Mouse (Mus musculus): ENCODE results near the gene Zfp597. TPM values are rescaled to one million over a fixed set of nuclear protein-coding genes. Genes with fewer than 3 reads are reported as not detected.

Gene Zfp597
- polyA plus RNA-seq, 1 experiment from 2014 or later = 3.6 TPM

DNA sequence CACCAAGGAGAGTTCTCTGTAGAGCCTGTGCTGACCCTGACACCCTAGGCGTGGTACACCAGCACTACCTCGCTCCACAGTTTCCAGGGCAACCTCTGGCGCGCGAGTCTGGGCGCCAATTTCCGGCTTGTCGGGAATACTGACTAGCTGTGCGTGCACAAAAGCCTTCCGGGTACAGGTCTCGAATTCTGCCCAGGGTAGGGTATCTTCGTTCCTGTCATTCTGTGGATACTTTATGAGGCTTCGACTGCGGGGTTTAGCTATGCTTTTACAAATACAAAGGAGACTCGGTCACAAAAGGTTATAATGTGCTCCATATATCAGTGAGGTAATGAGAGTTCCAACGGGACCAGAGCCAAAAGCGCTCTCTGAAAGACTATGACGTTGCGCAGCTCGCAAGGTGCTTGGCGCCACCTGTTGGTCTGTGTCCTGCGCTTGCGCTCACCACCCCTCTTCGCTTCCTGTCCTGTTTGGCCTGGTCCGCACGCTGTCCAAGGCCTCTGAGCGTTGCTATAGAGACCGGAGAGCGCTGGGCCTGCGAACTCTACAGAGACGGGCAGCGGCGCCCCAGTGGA lies 24.3 kb upstream of the Zfp597 start, which contains the start of the genes 1700037C18Rik and Cluap1:
Gene 1700037C18Rik, minus strand, starts transcription at position 153 of the 575 bp plus-strand sequence.
Gene Cluap1, plus strand, starts transcription at position 265 of the 575 bp plus-strand sequence.
- Histone ChIP-seq H3K4me2 (ENCODE audit: low read depth, low read length) (peak within 1 kb of the TSS; percentile 83), H3K36me3 (ENCODE audit: control insufficient read depth, insufficient read depth, low read length) (peaks cover 3% of the 10 kb centered on the region), H3K9me3 (ENCODE audit: control insufficient read depth, low read length) (no peaks in the 10 kb centered on the region), H3K9ac (ENCODE audit: low read depth, low read length) (peak within 1 kb of the TSS; percentile 80), H3K27me3 (replicated peaks; ENCODE audit: control insufficient read depth, insufficient read depth, low read length) (no peaks in the 10 kb centered on the region), H3K4me1 (ENCODE audit: control insufficient read depth, insufficient read depth, low read length) (peaks cover 4% of the 10 kb centered on the region; the same call in 1 of the 2 replicates), H3K4me3 (ENCODE audit: low read length) (peak within 1 kb of the TSS; percentile 61), H3K27ac (ENCODE audit: low read length) (peak within 1 kb of the TSS; percentile 79)
- WGBS = under 1% methylated on average over 33 of the region's 33 CpGs
- peak; percentile 99 for ATAC-seq

DNA sequence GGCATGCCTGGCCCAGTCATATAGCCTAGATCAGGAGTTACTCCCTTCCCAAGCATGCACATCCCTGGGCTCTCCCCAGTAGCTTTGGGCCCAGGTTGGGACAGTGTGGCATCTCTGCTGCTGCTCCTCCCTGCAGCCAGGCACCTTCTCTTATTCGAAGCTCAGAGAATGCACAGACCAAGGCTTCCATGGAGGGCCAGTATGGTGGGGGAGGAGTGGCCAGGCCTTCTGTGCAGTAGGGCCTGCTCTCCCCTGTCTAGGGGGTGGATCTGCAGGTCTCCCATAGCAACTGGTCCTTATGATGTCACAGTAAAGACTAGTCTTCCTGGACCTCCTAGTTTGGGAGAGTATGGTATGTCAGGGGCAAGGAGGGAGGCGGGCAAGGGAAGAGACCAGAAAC lies 23.1 kb upstream of the Zfp597 start:
- no peak for ATAC-seq
- Histone ChIP-seq H3K9me3 (ENCODE audit: control insufficient read depth, low read length) (no peaks in the 10 kb centered on the region), H3K27me3 (replicated peaks; ENCODE audit: control insufficient read depth, insufficient read depth, low read length) (no peaks in the 10 kb centered on the region), H3K9ac (ENCODE audit: low read depth, low read length) (no peak overlapping the region), H3K4me1 (ENCODE audit: control insufficient read depth, insufficient read depth, low read length) (peaks cover 4% of the 10 kb centered on the region; the same call in 1 of the 2 replicates), H3K4me3 (ENCODE audit: low read length) (no peak overlapping the region), H3K36me3 (ENCODE audit: control insufficient read depth, insufficient read depth, low read length) (peaks cover 6% of the 10 kb centered on the region), H3K27ac (ENCODE audit: low read length) (no peak overlapping the region), H3K4me2 (ENCODE audit: low read depth, low read length) (no peak overlapping the region)
- WGBS = 73% methylated on average over 2 of the region's 2 CpGs

DNA sequence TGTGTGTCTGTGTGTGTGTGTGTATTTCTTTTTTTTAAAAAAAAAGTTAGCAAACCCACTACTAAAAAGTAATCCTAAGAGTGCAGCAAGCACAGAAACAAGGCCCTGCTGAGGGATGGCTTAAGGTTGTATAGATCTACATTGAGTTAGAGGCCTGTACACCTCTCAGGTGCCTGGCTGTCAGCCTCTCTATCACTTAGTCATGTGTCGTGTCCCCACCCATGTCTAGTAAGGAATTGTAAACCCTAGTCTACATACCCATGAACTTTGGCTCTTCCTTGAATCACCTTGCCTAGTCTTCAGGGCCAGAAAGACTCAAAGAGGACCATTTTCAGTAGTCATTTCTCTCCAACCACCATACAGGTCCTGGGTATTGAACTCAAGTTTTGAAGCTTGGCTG lies 12.2 kb upstream of the Zfp597 start:
- no peak overlapping the region for H3K4me2 ChIP-seq (ENCODE audit: low read depth, low read length)
- H3K27ac ChIP-seq (ENCODE audit: low read length) = peak overlapping the region; percentile 64
- H3K4me1 ChIP-seq (ENCODE audit: control insufficient read depth, insufficient read depth, low read length) = peaks cover 4% of the 10 kb centered on the region; the same call in 1 of the 2 replicates
- no peaks in the 10 kb centered on the region for H3K27me3 ChIP-seq (replicated peaks; ENCODE audit: control insufficient read depth, insufficient read depth, low read length)
- WGBS = 70% methylated on average over 1 of the region's 1 CpGs
- H3K9ac ChIP-seq (ENCODE audit: low read depth, low read length) = no peak overlapping the region
- H3K4me3 ChIP-seq (ENCODE audit: low read length) = no peak overlapping the region
- peak; percentile 79 for ATAC-seq
- H3K36me3 ChIP-seq (ENCODE audit: control insufficient read depth, insufficient read depth, low read length) = no peaks in the 10 kb centered on the region
- H3K9me3 ChIP-seq (ENCODE audit: control insufficient read depth, low read length) = no peaks in the 10 kb centered on the region

DNA sequence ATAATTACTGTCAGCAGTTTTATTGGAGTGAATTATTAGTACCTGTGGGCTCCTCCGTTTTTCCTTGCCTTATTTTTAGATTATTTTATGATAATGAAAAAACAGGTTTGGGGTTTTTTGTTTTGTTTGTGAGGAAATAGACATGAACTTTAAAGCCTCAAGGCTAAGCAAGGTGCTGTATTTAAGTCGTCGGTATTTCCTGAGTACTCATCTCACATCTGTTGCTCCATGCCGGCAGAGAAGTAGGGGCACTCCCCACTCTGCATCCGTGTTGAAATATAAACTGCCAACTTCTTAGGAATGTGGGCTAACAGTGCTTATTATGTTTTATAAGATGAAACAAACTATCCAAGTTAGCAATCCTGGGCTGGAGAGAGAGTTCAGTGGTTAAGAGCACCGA lies 11.7 kb upstream of the Zfp597 start:
- Histone ChIP-seq H3K4me1 (ENCODE audit: control insufficient read depth, insufficient read depth, low read length) (peaks cover 4% of the 10 kb centered on the region; the same call in 1 of the 2 replicates), H3K9ac (ENCODE audit: low read depth, low read length) (no peak overlapping the region), H3K4me2 (ENCODE audit: low read depth, low read length) (no peak overlapping the region), H3K27me3 (replicated peaks; ENCODE audit: control insufficient read depth, insufficient read depth, low read length) (no peaks in the 10 kb centered on the region), H3K36me3 (ENCODE audit: control insufficient read depth, insufficient read depth, low read length) (no peaks in the 10 kb centered on the region), H3K9me3 (ENCODE audit: control insufficient read depth, low read length) (no peaks in the 10 kb centered on the region), H3K27ac (ENCODE audit: low read length) (peak overlapping the region; percentile 64), H3K4me3 (ENCODE audit: low read length) (no peak overlapping the region)
- WGBS = 80% methylated on average over 6 of the region's 6 CpGs
- no peak for ATAC-seq

DNA sequence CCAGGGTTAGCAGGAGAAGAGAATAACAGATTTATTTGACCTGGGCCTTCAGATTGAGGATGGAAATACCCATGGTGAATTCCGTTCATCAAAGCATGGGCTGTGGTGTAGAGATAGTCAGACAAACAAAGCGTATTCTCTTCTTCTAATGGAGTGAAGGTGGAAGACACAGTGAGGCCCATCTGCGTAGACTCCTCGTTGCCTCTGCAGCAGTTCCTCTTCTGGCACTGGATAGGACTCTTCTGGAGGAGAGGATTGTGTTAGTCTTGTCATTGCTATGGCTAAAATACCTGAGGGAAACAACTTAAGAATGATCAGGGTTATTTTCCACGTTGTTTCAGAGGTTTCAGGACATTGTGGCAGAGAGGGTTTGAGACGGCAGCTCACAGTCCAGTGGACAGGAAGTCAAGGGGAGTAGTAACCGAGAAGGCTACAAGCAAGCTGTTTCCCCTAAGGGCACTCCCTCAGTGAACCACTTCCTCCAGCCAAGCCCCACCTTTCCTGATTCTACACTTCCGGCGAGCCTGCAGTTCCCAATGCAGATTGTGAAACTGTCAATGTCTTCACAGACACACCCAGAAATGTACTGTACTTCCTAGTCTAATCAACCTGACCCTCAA lies 10.9 kb upstream of the Zfp597 start:
- 71% methylated on average over 9 of the region's 9 CpGs for WGBS
- Histone ChIP-seq H3K27ac (ENCODE audit: low read length) (peak overlapping the region; percentile 82), H3K4me2 (ENCODE audit: low read depth, low read length) (peak overlapping the region; percentile 37), H3K36me3 (ENCODE audit: control insufficient read depth, insufficient read depth, low read length) (no peaks in the 10 kb centered on the region), H3K9me3 (ENCODE audit: control insufficient read depth, low read length) (no peaks in the 10 kb centered on the region), H3K9ac (ENCODE audit: low read depth, low read length) (no peak overlapping the region; the same call in 1 of the 2 replicates), H3K27me3 (replicated peaks; ENCODE audit: control insufficient read depth, insufficient read depth, low read length) (no peaks in the 10 kb centered on the region), H3K4me3 (ENCODE audit: low read length) (peak overlapping the region; percentile 7; the same call in 1 of the 2 replicates), H3K4me1 (ENCODE audit: control insufficient read depth, insufficient read depth, low read length) (peaks cover 4% of the 10 kb centered on the region; the same call in 1 of the 2 replicates)
- peak; percentile 89 for ATAC-seq

DNA sequence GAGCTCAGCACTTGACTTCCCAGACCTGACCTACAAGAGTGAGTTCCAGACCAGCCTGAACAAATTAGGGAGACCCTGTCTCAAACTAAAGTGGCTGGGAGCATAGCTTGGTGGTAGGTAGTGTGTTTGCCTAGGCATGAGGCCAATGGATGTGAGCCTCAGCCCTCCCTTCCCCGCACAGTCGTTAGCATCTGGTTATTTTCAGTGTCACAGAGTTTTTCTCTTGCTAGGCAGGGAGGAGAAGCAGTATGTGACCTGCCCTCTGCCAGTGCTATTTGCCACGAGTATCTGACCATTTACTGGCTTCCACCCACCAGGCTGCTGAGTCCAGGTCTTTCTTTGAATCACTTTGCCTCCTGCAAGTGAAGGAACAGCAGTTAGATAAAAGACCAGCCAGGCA lies 9.4 kb upstream of the Zfp597 start:
- H3K9me3 ChIP-seq (ENCODE audit: control insufficient read depth, low read length) = no peaks in the 10 kb centered on the region
- H3K4me1 ChIP-seq (ENCODE audit: control insufficient read depth, insufficient read depth, low read length) = peaks cover 4% of the 10 kb centered on the region; the same call in 1 of the 2 replicates
- no peak overlapping the region for H3K9ac ChIP-seq (ENCODE audit: low read depth, low read length)
- no peaks in the 10 kb centered on the region for H3K36me3 ChIP-seq (ENCODE audit: control insufficient read depth, insufficient read depth, low read length)
- 55% methylated on average over 3 of the region's 3 CpGs for WGBS
- no peak overlapping the region for H3K4me3 ChIP-seq (ENCODE audit: low read length)
- H3K27me3 ChIP-seq (replicated peaks; ENCODE audit: control insufficient read depth, insufficient read depth, low read length) = no peaks in the 10 kb centered on the region
- no peak overlapping the region for H3K4me2 ChIP-seq (ENCODE audit: low read depth, low read length)
- no peak overlapping the region for H3K27ac ChIP-seq (ENCODE audit: low read length)
- ATAC-seq = no peak

DNA sequence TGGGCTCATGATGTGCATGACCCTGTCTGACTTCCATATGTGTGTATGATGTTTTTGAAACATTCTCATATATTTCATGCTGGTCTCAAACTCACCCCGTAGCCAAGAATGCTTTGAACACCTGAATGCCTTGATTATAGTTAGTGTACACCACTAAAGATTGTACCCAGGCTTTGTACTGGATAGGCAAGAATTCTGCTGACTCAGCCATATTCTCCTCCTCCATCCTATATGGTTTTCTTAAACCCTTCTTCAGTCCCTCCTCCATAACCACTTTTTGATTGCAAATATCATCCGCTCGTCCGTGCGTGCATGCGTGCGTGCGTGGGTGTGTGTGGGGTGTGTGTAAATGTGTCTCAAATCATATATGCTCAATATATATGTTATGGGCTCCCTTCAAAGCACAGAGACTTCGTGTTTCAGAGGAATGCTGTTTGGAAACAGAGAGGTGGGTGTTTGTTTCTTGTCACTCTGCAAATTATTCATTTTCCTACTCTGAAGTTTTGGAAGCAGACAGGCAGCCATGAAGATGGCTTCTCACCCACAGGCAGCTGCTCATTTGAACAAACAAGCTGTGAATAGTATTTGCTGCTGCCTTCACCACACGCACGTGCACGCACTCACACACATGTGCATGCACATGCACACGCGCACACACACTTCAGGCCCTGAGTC lies 7.4 kb upstream of the Zfp597 start:
- H3K9ac ChIP-seq (ENCODE audit: low read depth, low read length) = no peak overlapping the region
- WGBS = 93% methylated on average over 14 of the region's 14 CpGs
- H3K4me1 ChIP-seq (ENCODE audit: control insufficient read depth, insufficient read depth, low read length) = peaks cover 4% of the 10 kb centered on the region; the same call in 1 of the 2 replicates
- H3K4me3 ChIP-seq (ENCODE audit: low read length) = no peak overlapping the region
- H3K27ac ChIP-seq (ENCODE audit: low read length) = no peak overlapping the region
- no peaks in the 10 kb centered on the region for H3K36me3 ChIP-seq (ENCODE audit: control insufficient read depth, insufficient read depth, low read length)
- no peaks in the 10 kb centered on the region for H3K9me3 ChIP-seq (ENCODE audit: control insufficient read depth, low read length)
- no peak overlapping the region for H3K4me2 ChIP-seq (ENCODE audit: low read depth, low read length)
- H3K27me3 ChIP-seq (replicated peaks; ENCODE audit: control insufficient read depth, insufficient read depth, low read length) = no peaks in the 10 kb centered on the region
- no peak for ATAC-seq

DNA sequence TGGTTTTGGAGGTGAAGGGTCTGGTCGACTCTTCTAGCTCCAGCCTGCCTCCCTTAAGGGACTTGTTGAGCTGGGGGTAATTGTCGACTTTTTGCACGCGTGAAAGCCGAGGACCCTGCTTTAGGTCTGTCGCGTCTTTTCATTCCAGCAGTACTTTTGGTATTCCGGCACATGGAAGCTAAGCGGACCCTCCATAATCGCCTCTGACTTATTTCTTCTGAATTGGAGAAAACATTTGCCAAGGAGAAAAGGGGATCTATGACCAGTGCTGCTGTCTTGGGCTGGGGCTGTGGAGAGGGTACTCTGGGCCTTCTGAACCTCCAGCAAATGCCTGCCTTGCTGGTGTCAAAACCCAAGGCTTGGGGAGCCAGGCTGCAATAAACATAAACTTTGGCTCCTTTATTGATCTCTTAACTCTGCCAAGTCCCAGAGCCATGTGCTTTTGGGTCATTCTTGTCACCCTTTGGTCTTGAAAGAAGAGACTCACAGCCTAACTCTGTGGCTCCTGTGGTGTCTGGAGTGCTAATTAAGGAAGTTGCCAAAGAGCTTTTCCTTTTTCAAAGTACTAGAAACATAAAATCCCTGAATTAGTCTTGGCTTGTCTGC lies 807 bp upstream of the Zfp597 start:
- no peaks in the 10 kb centered on the region for H3K27me3 ChIP-seq (replicated peaks; ENCODE audit: control insufficient read depth, insufficient read depth, low read length)
- peak overlapping the region; percentile 73 for H3K27ac ChIP-seq (ENCODE audit: low read length)
- H3K9me3 ChIP-seq (ENCODE audit: control insufficient read depth, low read length) = no peaks in the 10 kb centered on the region
- peak overlapping the region; percentile 60 for H3K4me2 ChIP-seq (ENCODE audit: low read depth, low read length)
- no peak for ATAC-seq
- 3% methylated on average over 10 of the region's 10 CpGs for WGBS
- H3K4me3 ChIP-seq (ENCODE audit: low read length) = peak overlapping the region; percentile 98
- peaks cover 12% of the 10 kb centered on the region for H3K4me1 ChIP-seq (ENCODE audit: control insufficient read depth, insufficient read depth, low read length)
- peak overlapping the region; percentile 93 for H3K9ac ChIP-seq (ENCODE audit: low read depth, low read length)
- H3K36me3 ChIP-seq (ENCODE audit: control insufficient read depth, insufficient read depth, low read length) = no peaks in the 10 kb centered on the region

DNA sequence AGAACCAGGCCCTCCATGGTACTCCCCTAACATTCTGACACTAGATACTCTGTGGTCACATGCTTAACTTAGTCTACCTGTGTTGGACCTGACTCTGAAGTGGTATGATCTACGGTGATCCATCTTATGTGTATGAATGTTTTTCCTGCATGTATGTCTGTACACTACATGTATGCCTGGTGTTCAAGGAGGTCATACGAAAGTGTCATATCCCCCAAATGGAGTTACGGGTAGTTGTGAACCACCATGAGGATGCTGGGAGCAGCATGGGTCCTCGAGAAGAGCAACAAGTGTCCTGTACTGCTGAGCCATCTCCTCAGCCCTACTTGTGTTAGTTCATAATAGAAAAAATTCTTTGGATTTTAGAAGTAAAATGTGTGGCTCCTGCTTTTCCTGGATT lies 8.0 kb downstream of the Zfp597 start:
- 89% methylated on average over 4 of the region's 4 CpGs for WGBS
- H3K4me3 ChIP-seq (ENCODE audit: low read length) = no peak overlapping the region
- no peaks in the 10 kb centered on the region for H3K27me3 ChIP-seq (replicated peaks; ENCODE audit: control insufficient read depth, insufficient read depth, low read length)
- no peak overlapping the region for H3K9ac ChIP-seq (ENCODE audit: low read depth, low read length)
- no peak overlapping the region for H3K4me2 ChIP-seq (ENCODE audit: low read depth, low read length)
- ATAC-seq = no peak
- no peaks in the 10 kb centered on the region for H3K36me3 ChIP-seq (ENCODE audit: control insufficient read depth, insufficient read depth, low read length)
- no peaks in the 10 kb centered on the region for H3K9me3 ChIP-seq (ENCODE audit: control insufficient read depth, low read length)
- H3K27ac ChIP-seq (ENCODE audit: low read length) = no peak overlapping the region
- peaks cover 6% of the 10 kb centered on the region; the same call in 1 of the 2 replicates for H3K4me1 ChIP-seq (ENCODE audit: control insufficient read depth, insufficient read depth, low read length)
